Mouse (Mus musculus): Measurements from ENCODE around the gene Clk1.

Gene Clk1

DNA sequence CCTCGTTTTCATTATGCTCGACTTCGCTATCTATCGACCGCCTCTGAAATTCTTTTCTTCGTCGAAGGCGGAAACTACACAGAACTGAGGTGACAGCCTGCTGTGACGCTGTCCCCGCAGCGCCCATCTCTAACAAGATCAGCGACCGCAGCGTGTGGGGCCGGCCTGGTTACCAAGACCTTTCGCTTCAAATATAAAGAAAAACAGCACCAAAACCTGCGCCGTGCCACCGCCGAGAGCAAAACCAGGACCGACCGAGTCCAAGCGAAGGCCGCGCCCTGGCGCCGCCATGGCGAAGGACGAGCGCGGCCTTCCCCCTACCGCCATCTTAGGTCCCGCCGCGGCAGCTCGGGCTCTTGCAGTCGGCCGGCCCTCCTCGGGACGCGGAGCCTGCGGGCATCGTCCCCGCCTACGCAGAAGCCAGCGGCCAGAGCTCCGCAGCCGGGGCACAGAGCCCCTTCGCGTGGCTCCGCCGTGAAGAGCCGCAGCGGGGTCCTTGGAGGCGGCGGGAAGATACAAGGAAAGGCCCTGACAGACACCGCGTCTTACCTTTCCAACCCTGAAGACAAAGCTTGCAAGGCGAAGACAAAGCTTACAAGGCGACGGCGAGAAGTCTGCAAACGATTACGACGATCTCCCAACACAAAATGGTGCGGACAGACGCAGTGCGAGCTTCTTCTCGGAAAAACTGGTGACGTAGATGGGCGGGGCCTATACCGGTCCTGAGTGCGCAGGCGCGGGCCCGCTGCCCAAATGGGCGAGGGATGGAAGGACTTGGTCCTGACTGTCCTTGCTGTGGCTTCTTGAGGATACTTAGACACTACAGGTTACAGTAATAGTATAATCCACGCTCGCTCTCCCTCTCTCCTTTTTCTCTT is at the start of gene Clk1:
TSS of gene Clk1 (minus strand) at position 696 of the 878 bp plus-strand sequence.
- peak; percentile 90 for ATAC-seq (ENCODE audit: insufficient number of reproducible peaks, low FRiP score, low TSS enrichment)

DNA sequence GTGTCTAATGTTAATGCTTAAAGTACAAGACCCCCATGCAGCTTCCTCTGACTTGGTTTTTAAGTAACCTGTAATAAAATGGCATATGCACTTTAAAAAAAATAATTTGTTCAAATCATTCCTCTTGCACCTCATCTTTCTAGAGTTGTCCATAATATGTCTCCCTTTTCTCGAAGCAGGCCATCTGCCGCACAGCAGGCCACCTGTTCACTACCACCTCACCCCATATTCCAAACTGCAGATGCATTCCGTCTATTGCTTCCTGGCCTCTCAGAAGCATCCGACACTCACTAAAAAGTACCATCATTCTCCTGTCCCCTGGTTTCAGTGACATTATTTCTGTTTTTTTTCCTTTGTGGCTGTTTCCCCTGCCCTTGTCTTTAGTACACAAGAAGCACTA is 41.7 kb upstream of the Clk1 start:
- peak; percentile 53; the same call in 1 of the 2 replicates for ATAC-seq (ENCODE audit: insufficient number of reproducible peaks, low FRiP score, low TSS enrichment)

DNA sequence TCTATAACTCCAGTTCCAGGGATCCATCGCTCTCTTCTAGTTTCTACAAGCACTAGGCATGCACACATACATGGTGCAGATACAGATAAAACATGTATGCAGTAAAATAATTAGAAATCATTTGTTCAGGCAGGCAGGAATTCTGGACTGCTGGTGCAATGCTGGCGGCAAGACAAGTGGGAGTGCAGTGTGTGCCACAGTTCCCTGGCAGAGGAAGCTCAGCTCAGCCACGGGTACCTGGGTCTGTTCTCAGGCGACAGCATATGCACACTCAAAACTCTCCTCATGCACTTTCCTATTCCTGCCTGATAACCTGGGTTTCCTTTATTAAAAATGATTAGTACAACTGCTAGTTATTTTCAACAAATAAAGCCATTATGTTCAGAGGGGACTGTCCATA is 41.2 kb upstream of the Clk1 start:
- peak; percentile 83 for ATAC-seq (ENCODE audit: insufficient number of reproducible peaks, low FRiP score, low TSS enrichment)

DNA sequence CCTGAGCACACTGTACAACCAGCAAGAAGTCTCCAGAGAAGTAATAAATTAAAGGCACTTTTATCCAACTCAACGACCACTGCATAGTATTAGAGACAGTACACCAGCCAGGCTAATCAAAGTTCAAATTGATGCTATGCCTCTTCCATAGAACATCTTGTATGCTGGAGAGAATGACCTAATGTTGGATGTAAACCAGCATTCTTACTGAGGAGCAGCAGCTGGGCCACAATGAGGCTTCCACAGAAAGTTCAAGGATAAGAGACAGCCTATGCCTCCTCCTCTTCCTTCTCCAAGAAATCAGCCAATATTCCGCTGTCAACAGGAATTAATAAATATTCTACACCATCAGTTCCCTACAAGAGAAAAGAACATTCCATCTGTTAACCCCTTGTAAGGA is 40.1 kb upstream of the Clk1 start:
- ATAC-seq (ENCODE audit: insufficient number of reproducible peaks, low FRiP score, low TSS enrichment), result no peak

DNA sequence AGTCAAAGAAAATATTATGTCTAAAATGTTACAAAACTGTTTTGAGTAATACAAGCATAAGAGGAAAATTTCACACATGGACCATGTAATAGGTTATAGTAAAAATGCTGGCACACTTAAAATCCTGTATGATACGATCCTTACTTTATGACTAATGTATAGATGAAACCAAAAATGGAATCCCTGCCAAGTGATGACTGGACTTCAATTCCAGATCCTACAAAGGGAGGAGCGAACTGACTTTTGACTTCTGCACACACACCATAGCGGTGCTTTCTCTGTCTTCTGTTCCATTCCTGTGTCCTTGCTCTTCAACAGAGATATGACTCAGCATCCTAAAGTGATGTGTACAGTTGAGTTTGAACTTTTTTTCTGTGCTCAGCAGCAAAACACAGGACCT is 36.7 kb upstream of the Clk1 start:
- no peak for ATAC-seq (ENCODE audit: insufficient number of reproducible peaks, low FRiP score, low TSS enrichment)

DNA sequence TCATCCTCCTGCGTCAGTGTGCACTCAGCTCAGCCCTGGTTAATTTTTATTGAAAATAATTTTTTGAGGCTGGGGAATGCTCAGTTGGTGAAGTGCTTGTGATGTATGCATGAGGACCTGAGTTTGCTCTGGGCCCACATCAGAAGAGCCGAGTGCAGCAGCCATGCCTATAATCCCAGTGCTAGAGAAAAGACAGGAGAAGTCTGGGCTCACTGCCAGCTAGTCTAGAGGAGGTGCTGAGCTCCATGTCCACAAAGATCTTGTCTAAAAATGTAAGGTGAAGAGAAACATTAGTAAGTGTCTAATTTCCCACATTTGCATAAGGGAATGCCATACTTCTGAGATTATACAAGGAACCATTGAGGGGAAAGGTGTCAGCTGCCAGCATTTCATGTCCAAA is 35.0 kb upstream of the Clk1 start:
- ATAC-seq (ENCODE audit: insufficient number of reproducible peaks, low FRiP score, low TSS enrichment), result no peak

DNA sequence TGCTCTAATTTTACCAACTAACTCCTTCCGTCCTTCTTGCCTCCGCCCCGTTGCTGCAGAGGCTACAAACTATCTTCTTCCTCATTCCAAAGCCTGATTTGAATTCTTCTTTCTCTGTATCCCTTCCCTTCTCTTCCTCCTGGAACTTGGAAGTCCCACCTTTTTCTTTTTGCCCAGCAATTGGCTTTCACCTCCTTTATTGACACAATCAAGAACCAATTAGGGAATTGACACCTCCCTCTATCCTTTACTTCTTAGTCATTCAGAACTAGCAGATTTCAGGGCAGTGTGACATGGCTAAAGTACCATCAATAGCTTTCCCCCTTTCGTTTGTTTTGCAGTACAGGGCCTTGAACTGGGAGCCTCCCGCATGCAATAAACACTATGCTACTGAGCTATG is 34.3 kb upstream of the Clk1 start:
- no peak for ATAC-seq (ENCODE audit: insufficient number of reproducible peaks, low FRiP score, low TSS enrichment)

DNA sequence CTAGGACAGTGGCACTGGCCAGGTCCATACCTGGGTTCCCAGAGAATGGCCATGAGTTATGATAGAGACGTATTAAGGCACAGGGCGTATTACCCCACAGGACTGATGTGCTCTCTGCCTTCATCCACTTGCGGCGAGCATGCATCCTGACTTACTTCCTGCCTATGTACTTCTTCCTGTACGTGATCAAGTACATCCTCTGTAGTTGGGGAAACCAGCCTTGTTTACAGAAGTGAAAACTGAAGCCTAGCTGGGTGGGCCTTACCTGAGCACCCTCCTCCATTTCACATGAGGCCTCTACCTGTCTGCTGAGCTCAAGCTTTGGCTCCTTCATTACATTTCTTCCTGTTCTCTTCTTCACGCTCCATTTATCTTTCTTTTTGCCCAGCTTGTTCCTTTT is 30.4 kb upstream of the Clk1 start:
- no peak for ATAC-seq (ENCODE audit: insufficient number of reproducible peaks, low FRiP score, low TSS enrichment)

DNA sequence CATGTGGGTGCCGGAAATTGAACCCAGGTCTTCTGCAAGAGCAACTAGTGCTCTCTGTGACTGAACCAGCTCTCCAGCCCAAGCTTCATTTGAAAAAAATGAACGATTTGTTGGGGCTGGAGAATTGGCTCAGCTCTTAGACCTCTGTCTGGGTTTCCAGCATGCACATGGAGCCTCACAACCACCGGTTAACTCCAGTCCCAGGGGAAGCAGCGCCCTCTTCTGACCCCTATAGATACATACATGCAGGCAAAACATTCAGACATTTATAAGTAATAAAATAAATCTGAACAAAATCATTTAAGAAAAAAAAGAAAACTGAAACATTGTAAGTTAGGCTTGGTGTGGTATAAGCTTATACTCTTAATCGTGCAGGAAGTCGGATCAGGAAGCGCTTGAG is 24.5 kb upstream of the Clk1 start:
- ATAC-seq (ENCODE audit: insufficient number of reproducible peaks, low FRiP score, low TSS enrichment), result no peak

DNA sequence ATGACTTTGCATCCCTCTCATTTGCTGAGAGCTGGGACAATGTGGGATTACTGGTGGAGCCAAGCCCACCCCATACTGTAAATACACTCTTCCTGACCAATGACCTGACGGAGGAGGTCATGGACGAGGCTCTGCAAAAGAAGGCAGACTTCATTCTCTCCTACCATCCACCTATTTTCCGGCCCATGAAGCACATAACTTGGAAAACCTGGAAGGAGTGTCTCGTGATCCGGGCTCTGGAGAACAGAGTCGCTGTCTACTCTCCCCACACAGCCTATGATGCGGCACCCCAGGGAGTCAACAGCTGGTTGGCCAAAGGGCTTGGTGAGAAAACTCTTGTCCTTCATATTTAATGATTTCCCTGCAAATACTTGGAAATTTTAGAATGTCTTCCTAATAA is 23.9 kb upstream of the Clk1 start:
- ATAC-seq (ENCODE audit: insufficient number of reproducible peaks, low FRiP score, low TSS enrichment), result no peak

DNA sequence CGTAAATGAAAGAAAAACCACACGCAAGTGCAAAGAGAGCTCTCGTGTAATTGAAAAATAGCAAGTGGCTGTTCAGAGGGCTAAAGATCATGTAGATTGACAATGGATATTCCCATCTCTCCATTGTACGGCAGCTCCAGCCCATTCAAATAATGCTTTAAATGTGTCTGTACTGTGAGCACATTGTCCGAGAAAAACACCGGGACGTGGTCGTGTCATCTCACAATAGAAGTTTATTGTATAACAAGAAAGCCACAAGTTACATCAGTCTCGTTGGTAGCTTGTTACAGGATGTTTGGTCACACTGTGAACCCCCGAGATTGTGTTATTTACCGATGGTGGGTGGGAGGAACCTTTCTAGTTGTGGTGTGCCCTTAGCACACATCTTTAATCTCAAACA is 22.0 kb upstream of the Clk1 start:
- ATAC-seq (ENCODE audit: insufficient number of reproducible peaks, low FRiP score, low TSS enrichment), result no peak

DNA sequence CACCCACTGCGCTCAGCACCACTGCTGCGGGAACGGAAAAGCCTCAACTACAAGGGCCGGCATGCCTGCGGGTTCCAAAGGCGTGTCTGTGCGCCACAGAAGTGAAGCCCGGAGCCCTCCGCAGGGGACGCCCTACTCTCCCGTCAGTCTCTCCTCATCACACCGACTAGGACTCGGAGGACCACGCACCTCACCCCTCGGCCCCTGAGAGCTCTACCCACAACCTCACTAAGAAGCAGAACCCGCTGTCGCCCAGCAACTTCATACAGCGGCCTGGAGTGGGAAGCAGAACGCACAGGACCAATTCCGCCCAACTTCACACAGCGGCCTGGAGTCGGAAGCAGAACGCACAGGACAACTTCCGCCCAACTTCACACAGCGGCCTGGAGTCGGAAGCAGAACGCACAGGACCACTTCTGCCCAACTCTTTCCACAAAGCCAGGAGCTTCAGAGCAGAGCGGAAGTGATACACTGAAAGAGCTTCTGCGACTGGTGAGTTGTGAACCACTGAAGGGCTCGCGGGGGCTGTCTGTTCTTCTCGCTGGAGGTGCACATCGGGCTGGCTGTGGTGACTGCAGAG is 21.4 kb upstream of the Clk1 start, which contains the start of the genes Nif3l1 and Ppil3:
TSS of gene Nif3l1 (plus strand) at position 9 of the 580 bp plus-strand sequence.
TSS of gene Ppil3 (minus strand) at position 344 of the 580 bp plus-strand sequence.
- ATAC-seq (ENCODE audit: insufficient number of reproducible peaks, low FRiP score, low TSS enrichment), result peak; percentile 95

DNA sequence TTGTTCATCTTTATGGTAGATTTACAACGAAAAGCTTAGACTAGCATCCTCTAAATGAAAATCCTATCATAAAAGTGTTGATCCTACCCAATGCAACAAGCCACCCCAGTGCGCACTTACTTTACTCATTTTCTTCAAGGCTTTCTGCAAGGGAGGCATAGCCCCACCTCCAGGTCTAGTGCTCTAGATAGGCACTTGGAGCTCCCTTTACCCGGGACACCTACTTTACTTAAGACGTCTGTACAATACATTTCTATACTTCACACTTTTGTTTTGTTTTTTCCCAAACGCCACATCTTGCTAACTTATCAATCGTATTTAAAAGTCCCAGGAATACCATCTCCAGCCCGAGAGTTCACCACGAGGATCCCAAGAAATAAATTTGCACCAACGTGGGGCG is 20.8 kb upstream of the Clk1 start:
- no peak for ATAC-seq (ENCODE audit: insufficient number of reproducible peaks, low FRiP score, low TSS enrichment)

DNA sequence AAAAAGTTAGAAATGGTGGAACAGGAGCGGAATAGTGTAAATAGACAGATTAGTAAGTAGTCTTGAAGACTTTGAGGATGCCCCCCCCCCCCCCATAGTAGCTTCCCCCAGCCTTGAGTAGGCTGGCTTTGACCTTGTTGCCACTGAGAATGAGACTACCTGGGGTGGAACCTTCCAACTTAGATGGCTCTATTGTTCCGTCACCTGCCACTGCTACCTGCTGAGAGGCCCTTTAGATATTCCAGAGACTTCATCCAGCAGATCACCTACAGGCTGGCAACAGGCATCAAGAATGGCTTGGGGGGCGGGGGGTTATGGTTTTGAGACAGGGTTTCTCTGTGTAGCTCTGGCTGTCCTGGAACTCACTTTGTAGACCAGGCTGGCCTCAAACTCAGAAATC is 685 bp upstream of the Clk1 start:
- ATAC-seq (ENCODE audit: insufficient number of reproducible peaks, low FRiP score, low TSS enrichment), result no peak

DNA sequence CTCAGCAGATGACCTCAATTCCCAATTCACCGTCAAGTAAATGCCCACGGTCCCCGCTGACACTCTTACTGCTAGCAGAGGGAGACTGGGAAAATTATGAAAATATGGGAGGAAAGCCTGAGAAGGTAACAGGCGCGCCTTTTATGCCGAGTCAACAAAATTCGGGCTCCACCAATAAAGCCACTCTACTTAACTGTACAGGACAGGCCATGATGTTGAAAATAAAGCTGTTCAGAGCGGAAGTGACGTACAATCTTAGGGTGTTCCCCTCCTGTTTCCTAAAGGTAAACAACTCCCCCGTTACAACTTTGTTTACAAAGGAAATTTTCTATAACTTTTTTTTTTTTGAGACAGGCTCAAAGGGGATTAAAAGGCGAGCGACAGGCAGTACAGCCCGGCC is 987 bp downstream of the Clk1 start:
- 0 out of 2 replicates have a peak, but pooled peaks have one; percentile 13 for ATAC-seq (ENCODE audit: insufficient number of reproducible peaks, low FRiP score, low TSS enrichment)

DNA sequence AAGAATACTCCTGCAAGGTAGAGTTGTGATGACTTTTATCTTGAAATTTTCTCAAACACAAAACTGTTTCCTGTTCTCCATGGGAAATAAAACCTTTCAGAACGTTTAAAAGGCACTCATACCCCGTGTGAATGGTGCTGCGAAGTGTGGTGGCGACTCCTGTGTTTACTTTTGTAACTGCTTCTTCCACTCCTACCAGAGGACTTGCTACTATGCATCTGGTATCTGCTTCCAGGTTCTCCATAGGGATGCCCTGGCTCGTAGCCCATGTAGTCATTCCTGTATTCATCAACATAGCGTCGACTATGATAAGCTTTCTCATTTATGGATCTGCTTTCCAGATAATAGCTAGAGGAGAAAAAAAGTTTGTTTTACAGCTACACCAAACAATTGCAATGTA is 2.9 kb downstream of the Clk1 start:
- ATAC-seq (ENCODE audit: insufficient number of reproducible peaks, low FRiP score, low TSS enrichment), result no peak

DNA sequence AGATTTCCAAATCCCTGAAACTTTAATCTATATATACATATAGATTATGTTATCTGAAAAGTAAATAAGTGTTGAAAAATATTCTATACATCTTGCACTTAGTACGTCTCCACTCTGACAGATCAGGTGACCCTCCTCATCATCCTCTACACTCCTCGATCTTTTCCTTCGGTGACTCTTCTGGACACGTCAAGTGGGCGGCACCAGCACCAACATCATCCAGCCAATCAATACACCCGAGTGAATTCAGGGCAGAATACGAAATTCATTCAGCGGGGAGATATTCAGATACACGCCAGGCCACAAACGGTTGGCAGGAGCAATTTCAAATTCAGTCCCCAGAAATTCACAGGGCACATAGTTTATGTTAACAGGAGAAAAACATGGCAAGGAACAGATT is 3.8 kb downstream of the Clk1 start:
- ATAC-seq (ENCODE audit: insufficient number of reproducible peaks, low FRiP score, low TSS enrichment), result no peak

DNA sequence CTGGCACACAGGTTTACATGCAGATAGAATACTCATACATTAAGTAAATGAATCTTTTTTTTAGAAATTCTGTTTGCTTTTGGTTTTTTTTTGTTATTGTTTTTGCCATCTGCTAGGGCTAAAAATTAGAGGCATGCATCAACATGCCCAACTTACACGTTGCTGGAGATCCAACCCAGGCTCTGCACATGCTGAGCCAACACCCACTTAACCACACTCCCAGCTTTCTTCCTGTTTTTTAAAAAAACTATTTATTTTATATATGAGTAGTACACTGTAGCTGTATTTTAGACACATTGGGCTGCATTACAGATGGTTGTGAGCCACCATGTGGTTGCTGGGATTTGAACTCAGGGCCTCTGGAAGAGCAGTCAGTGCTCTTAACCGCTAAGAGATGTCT is 7.8 kb downstream of the Clk1 start:
- no peak for ATAC-seq (ENCODE audit: insufficient number of reproducible peaks, low FRiP score, low TSS enrichment)

DNA sequence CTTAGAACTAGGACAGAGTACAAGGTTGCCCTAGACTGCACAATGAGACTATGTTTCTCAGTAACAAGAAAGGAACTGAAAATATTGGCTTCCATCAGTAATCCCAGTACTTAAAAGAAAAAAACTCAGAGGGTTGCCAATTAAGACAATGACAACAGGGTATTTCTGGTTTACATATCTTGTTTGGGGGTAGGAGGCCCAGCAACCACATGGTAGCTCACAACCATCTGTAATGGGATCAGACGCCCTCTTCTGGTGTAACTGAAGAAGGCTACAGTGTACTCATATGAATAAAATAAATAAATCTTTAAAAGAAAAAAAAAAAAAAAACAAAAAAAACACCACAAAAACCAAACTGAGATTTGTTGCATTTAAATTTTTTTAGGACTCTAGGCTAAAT is 8.4 kb downstream of the Clk1 start:
- ATAC-seq (ENCODE audit: insufficient number of reproducible peaks, low FRiP score, low TSS enrichment), result no peak

DNA sequence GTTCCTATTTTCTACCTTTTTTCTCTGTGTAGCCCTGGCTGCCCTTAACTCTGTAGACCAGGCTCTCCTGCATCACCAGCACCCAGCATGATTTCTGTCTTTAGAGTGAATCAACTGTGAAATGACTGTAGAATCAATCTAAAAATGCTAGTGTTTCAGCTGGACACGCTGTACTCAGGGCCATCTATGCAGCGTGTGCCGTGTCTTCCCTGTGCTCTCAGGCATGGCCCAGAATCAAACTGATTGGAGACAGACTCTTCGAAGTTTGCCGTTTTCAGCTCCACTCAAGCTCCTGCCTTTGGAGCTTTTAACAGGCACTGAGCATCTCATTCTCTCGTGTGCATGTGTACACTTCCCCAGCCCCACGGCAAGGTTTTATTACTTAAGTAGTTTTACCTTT is 13.1 kb downstream of the Clk1 start:
- ATAC-seq (ENCODE audit: insufficient number of reproducible peaks, low FRiP score, low TSS enrichment), result no peak

DNA sequence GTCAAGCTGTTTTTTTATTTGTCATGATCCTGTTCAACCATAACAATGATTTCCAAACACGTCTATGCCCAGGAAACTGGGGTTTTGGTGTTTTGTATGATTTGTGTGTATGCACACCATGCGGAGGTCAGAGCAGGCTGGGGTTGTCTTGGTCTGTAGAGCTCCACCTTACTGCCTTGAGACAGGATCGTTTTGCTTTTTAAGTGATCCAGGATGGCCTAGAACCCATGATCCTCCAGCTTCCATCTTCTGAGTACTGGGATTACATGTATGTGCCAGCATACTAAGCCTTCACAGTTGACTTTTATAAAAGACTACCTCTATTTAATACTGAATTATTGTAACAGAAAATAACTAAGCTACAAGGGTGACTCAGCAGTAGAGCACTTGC is 13.7 kb downstream of the Clk1 start:
- ATAC-seq (ENCODE audit: insufficient number of reproducible peaks, low FRiP score, low TSS enrichment), result no peak

All from cerebellum, adult (tissue).